Mouse (Mus musculus): ENCODE measurements at regions not wholly inside any gene's neighbourhood (a gene's known extent, or its start where the extent isn't known, plus 50 kb on each side); places are given as distances from the start of the nearest gene placed in this dataset.

- ATAC-seq = no peak
- no peaks in the 10 kb centered on the region for H3K27me3 ChIP-seq (replicated peaks; ENCODE audit: control insufficient read depth, insufficient read depth, low read length)
- no peaks in the 10 kb centered on the region for H3K4me1 ChIP-seq (replicated peaks; ENCODE audit: control insufficient read depth, insufficient read depth, low read length)
- 91% methylated on average over 1 of the region's 1 CpGs for WGBS
- no peaks in the 10 kb centered on the region for H3K36me3 ChIP-seq (ENCODE audit: control insufficient read depth, insufficient read depth)
- no peaks in the 10 kb centered on the region for H3K9me3 ChIP-seq (ENCODE audit: control insufficient read depth)
- no peak overlapping the region for H3K27ac ChIP-seq (ENCODE audit: low read depth, low read length)
- no peak overlapping the region for H3K4me3 ChIP-seq (ENCODE audit: low read depth, low read length)
- no peak for TF ChIP-seq CTCF (IDR thresholded peaks at IDR 0.05; ENCODE audit: low read depth)
- no peak overlapping the region for H3K4me2 ChIP-seq (replicated peaks; ENCODE audit: low read depth)
- no peak overlapping the region for H3K9ac ChIP-seq (ENCODE audit: low read depth, low read length)
These were observed 72.4 kb upstream of the Tsc22d2 start for GRCm38 (mm10) chr3:58342096-58342495.

DNA sequence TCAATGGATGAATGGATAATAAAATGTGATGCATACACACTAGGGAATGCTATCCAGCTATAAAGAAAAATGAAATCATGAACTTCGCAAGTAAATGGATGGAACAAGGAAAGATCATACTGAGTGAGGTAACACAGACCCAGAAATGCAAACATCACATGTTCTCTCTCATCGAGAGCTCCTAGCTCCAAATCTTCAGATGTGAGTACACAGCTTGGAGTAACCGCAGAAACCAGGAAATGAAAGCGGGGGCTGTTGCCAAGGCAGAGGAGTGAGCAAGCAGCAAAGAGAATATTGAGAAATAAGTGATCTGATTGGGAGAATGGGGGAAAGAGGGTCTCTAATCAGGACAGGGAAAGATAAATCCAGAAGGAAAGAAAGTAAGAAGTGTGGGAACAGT, 52.0 kb upstream of the Tsc22d2 start:
- no peak overlapping the region for H3K9ac ChIP-seq (ENCODE audit: low read depth, low read length)
- H3K4me2 ChIP-seq (replicated peaks; ENCODE audit: low read depth) = no peak overlapping the region
- no peak for ATAC-seq
- no peak overlapping the region for H3K4me3 ChIP-seq (ENCODE audit: low read depth, low read length)
- WGBS = 68% methylated on average over 4 of the region's 4 CpGs
- H3K4me1 ChIP-seq (replicated peaks; ENCODE audit: control insufficient read depth, insufficient read depth, low read length) = 0 out of 2 replicates have a peak, but pooled peaks cover 4% of the 10 kb centered on the region
- no peaks in the 10 kb centered on the region for H3K27me3 ChIP-seq (replicated peaks; ENCODE audit: control insufficient read depth, insufficient read depth, low read length)
- no peaks in the 10 kb centered on the region for H3K9me3 ChIP-seq (ENCODE audit: control insufficient read depth)
- no peaks in the 10 kb centered on the region for H3K36me3 ChIP-seq (ENCODE audit: control insufficient read depth, insufficient read depth)
- TF ChIP-seq CTCF (IDR thresholded peaks at IDR 0.05; ENCODE audit: low read depth) = no peak
- H3K27ac ChIP-seq (ENCODE audit: low read depth, low read length) = no peak overlapping the region

- H3K4me1 ChIP-seq (replicated peaks; ENCODE audit: control insufficient read depth, insufficient read depth, low read length) = 0 out of 2 replicates have a peak, but pooled peaks cover 4% of the 10 kb centered on the region
- WGBS = 33% methylated on average over 3 of the region's 3 CpGs
These were observed 50.0 kb upstream of the Tsc22d2 start for GRCm38 (mm10) chr3:58364526-58364925.

More at GRCm38 (mm10) chr3:58364526-58364925, 50.0 kb upstream of the Tsc22d2 start:
- peak overlapping the region; percentile 60 for H3K27ac ChIP-seq (ENCODE audit: low read depth, low read length)
- no peaks in the 10 kb centered on the region for H3K27me3 ChIP-seq (replicated peaks; ENCODE audit: control insufficient read depth, insufficient read depth, low read length)
- ATAC-seq = peak; percentile 88
- H3K4me3 ChIP-seq (ENCODE audit: low read depth, low read length) = no peak overlapping the region
- H3K9me3 ChIP-seq (ENCODE audit: control insufficient read depth) = no peaks in the 10 kb centered on the region
- H3K36me3 ChIP-seq (ENCODE audit: control insufficient read depth, insufficient read depth) = no peaks in the 10 kb centered on the region
- no peak overlapping the region for H3K4me2 ChIP-seq (replicated peaks; ENCODE audit: low read depth)
- no peak overlapping the region for H3K9ac ChIP-seq (ENCODE audit: low read depth, low read length)
- TF ChIP-seq CTCF (IDR thresholded peaks at IDR 0.05; ENCODE audit: low read depth) = no peak

Data from intestine, postnatal 0 days (tissue).